Mouse (Mus musculus): ENCODE measurements around the gene Gm20458.

Gene Gm20458

GRCm38 (mm10) chr2:164434681-164435080 lies 26.1 kb upstream of the Gm20458 start:
- DNase-seq (ENCODE audit: low spot score in 2 of 2), result no peak

- no peak for DNase-seq (ENCODE audit: low spot score in 2 of 2)
Measured at GRCm38 (mm10) chr2:164435216-164436090, 25.3 kb upstream of the Gm20458 start.

- DNase-seq (ENCODE audit: low spot score in 2 of 2), result peak in 1 of 2 experiments; percentile 40
Measured at GRCm38 (mm10) chr2:164436215-164436913, 24.4 kb upstream of the Gm20458 start.

GRCm38 (mm10) chr2:164436961-164437360 lies 23.8 kb upstream of the Gm20458 start:
- no peak for DNase-seq (ENCODE audit: low spot score in 2 of 2)

GRCm38 (mm10) chr2:164437710-164438109 lies 23.1 kb upstream of the Gm20458 start:
- no peak for DNase-seq (ENCODE audit: low spot score in 2 of 2)

- no peak for DNase-seq (ENCODE audit: low spot score in 2 of 2)
Measured at GRCm38 (mm10) chr2:164438257-164438656, 22.5 kb upstream of the Gm20458 start.

- peak in 1 of 2 experiments; percentile 38 for DNase-seq (ENCODE audit: low spot score in 2 of 2)
Measured at GRCm38 (mm10) chr2:164439001-164439421, 21.8 kb upstream of the Gm20458 start.

- no peak for DNase-seq (ENCODE audit: low spot score in 2 of 2)
Measured at GRCm38 (mm10) chr2:164440314-164440713, 20.5 kb upstream of the Gm20458 start.

- no peak for DNase-seq (ENCODE audit: low spot score in 2 of 2)
Measured at GRCm38 (mm10) chr2:164441155-164441554, 19.6 kb upstream of the Gm20458 start.

- no peak for DNase-seq (ENCODE audit: low spot score in 2 of 2)
Measured at GRCm38 (mm10) chr2:164441731-164442130, 19.0 kb upstream of the Gm20458 start.

GRCm38 (mm10) chr2:164442315-164443050 lies 18.3 kb upstream of the Gm20458 start:
- DNase-seq (ENCODE audit: low spot score in 2 of 2), result no peak

GRCm38 (mm10) chr2:164443051-164443437 lies 17.7 kb upstream of the Gm20458 start:
- peak in 1 of 2 experiments; percentile 63 for DNase-seq (ENCODE audit: low spot score in 2 of 2)

GRCm38 (mm10) chr2:164443460-164444000 lies 17.2 kb upstream of the Gm20458 start, which contains the start of gene Sdc4:
Gene Sdc4, minus strand, starts transcription at chr2:164443887.
- DNase-seq (ENCODE audit: low spot score in 2 of 2), result no peak

- no peak for DNase-seq (ENCODE audit: low spot score in 2 of 2)
Measured at GRCm38 (mm10) chr2:164444701-164445100, 16.1 kb upstream of the Gm20458 start.

GRCm38 (mm10) chr2:164445399-164446085 lies 15.2 kb upstream of the Gm20458 start:
- no peak for DNase-seq (ENCODE audit: low spot score in 2 of 2)

- no peak for DNase-seq (ENCODE audit: low spot score in 2 of 2)
Measured at GRCm38 (mm10) chr2:164446086-164446469, 14.7 kb upstream of the Gm20458 start.

GRCm38 (mm10) chr2:164448140-164448539 lies 12.6 kb upstream of the Gm20458 start:
- no peak for DNase-seq (ENCODE audit: low spot score in 2 of 2)

- no peak for DNase-seq (ENCODE audit: low spot score in 2 of 2)
Measured at GRCm38 (mm10) chr2:164448921-164449320, 11.8 kb upstream of the Gm20458 start.

- DNase-seq (ENCODE audit: low spot score in 2 of 2), result no peak
Measured at GRCm38 (mm10) chr2:164449341-164450042, 11.3 kb upstream of the Gm20458 start.

GRCm38 (mm10) chr2:164452000-164452676 lies 8.6 kb upstream of the Gm20458 start:
- DNase-seq (ENCODE audit: low spot score in 2 of 2), result no peak
